Mouse (Mus musculus) right cerebral cortex, adult 18-20 months (tissue): Measurements from ENCODE around the gene Mmel1.
A peak's percentile ranks its signal among the peaks of the same experiment; 100 is the strongest.

Source experiments
- DNase-seq: peaks from one replicate; pipeline ENCODE4 v3.0.0; 2022; ENCODE audit warnings: mixed read lengths

Mmel1 gene

DNA sequence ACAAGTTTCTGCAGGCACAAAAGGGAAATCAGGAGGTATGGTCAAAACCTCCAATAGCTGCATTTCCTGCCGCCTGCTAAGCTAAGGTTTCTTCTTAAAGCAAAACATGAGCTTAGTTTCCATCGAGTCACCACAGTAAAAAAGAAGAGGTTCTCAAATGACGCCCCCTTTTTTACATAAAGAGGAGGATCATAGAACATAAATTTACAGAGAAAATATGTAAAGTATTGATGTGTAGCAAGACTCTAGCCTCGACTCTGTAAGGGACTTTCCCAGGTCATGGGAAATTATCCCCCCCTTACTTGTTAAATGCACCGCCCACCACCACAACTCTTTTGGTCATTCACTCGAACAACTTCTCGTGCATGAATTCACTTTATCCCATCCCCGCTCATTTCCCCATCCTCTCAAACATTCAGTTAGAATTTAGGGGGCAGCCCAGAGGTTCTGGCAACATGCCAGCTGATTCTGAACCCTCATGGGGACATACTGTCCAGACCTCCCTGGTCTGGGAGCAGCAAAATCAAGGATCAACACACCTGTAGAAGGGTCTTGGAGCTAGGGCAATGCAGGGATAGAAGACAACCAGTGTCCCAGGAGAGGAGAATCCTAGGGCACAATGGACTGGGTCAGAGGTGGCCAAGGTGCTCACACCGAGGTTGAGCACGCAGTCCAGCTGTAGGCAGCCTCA lies 73.4 kb downstream of the Mmel1 start:
- no peak for DNase-seq

DNA sequence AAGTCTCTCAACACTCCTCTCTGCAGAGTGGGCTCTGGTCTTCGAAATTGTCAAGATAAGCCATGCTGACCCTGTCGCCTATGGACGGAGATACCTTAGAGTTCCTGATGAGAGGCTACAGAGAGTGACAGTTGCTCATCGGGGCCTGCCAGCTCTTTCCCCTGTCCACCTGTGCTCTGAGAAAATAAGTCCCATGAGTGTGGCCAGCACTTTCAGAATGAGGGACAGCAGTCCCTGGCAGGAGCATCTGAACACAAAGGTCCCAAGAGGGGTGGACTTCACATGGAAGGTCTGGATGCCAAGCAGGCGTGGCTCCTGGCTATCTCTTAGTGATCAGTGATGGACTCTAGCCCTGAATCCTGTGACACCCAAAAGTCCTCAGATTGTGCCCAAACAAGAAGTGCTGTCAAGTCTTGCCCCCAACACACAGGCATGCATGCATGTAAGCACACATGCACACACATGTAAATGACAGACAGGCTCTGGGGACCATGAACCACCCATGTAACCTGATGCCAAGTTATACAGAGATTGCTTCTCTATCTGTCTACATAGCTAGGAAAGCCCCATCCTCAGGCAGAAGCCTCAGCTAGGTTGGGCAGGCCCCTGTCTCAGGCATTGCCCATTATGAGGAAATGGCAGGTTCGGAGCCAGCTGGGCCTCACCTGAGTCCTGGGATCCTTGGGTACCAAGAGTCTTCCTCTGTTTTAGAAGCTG lies 74.1 kb downstream of the Mmel1 start:
- DNase-seq: no peak

DNA sequence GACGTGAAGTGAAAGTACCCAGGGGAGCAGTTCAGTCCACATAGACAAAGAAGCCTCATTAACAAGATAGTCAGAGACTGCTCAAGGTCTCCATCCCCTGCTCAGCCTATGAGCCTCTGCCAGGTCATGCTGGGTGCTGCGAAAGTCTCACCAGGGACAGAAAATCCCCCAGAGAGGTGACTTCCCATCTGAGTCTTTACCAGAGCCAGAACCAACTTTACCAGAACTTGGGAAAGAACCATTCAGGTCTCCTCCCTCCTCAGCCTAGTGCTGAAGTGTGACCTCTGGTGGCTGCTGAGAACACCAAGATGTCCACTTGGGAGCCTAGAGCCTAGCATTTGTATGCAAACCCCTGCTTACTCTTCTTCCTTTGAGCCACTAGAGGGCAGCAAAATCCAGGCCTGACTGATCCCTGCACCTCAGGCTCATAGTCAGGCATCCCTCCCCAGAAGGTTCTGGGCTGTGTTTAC lies 74.8 kb downstream of the Mmel1 start:
- peak; percentile 87 for DNase-seq
